Mouse (Mus musculus): ENCODE data around the gene B4galnt2. TPM values are rescaled to one million over a fixed set of nuclear protein-coding genes. Genes with fewer than 3 reads are reported as not detected.
"Not testable (repeated sequence)": the region's sequence is repeated elsewhere in the genome, so short reads cannot be mapped to it uniquely, and the experiment has no call there.

The B4galnt2 gene
- polyA plus RNA-seq, 1 experiment from 2014 or later = not detected

- Histone ChIP-seq H3K4me2 (ENCODE audit: low read length) (no peak overlapping the region), H3K9ac (replicated peaks; ENCODE audit: low read depth, low read length) (no peak overlapping the region), H3K36me3 (ENCODE audit: control insufficient read depth, insufficient read depth) (no peaks in the 10 kb centered on the region), H3K4me1 (replicated peaks; ENCODE audit: control insufficient read depth, insufficient read depth, low read length) (peaks cover 16% of the 10 kb centered on the region), H3K27me3 (replicated peaks; ENCODE audit: control insufficient read depth, insufficient read depth, low read length) (peaks cover 43% of the 10 kb centered on the region), H3K4me3 (replicated peaks; ENCODE audit: low read length) (no peak overlapping the region), H3K27ac (ENCODE audit: low read length) (no peak overlapping the region), H3K9me3 (ENCODE audit: control insufficient read depth, low read length) (no peaks in the 10 kb centered on the region)
- no peak for ATAC-seq
- WGBS = 18% methylated on average over 7 of the region's 7 CpGs
These were observed 3.1 kb downstream of the B4galnt2 start for GRCm38 (mm10) chr11:95911579-95911978.

GRCm38 (mm10) chr11:95907805-95908524, 6.7 kb downstream of the B4galnt2 start:
- Histone ChIP-seq H3K27me3 (replicated peaks; ENCODE audit: control insufficient read depth, insufficient read depth, low read length) (peaks cover 20% of the 10 kb centered on the region), H3K4me2 (ENCODE audit: low read length) (no peak overlapping the region), H3K9ac (replicated peaks; ENCODE audit: low read depth, low read length) (no peak overlapping the region), H3K4me1 (replicated peaks; ENCODE audit: control insufficient read depth, insufficient read depth, low read length) (no peaks in the 10 kb centered on the region), H3K27ac (ENCODE audit: low read length) (no peak overlapping the region), H3K36me3 (ENCODE audit: control insufficient read depth, insufficient read depth) (no peaks in the 10 kb centered on the region), H3K4me3 (replicated peaks; ENCODE audit: low read length) (no peak overlapping the region), H3K9me3 (ENCODE audit: control insufficient read depth, low read length) (no peaks in the 10 kb centered on the region)
- WGBS = 85% methylated on average over 5 of the region's 5 CpGs
- ATAC-seq = no peak

GRCm38 (mm10) chr11:95904290-95904689, 10.4 kb downstream of the B4galnt2 start:
- Histone ChIP-seq H3K27ac (ENCODE audit: low read length) (no peak overlapping the region), H3K27me3 (replicated peaks; ENCODE audit: control insufficient read depth, insufficient read depth, low read length) (no peaks in the 10 kb centered on the region), H3K9ac (replicated peaks; ENCODE audit: low read depth, low read length) (no peak overlapping the region), H3K4me2 (ENCODE audit: low read length) (no peak overlapping the region), H3K9me3 (ENCODE audit: control insufficient read depth, low read length) (no peaks in the 10 kb centered on the region), H3K4me1 (replicated peaks; ENCODE audit: control insufficient read depth, insufficient read depth, low read length) (no peaks in the 10 kb centered on the region), H3K4me3 (replicated peaks; ENCODE audit: low read length) (no peak overlapping the region), H3K36me3 (ENCODE audit: control insufficient read depth, insufficient read depth) (no peaks in the 10 kb centered on the region)
- 67% methylated on average over 2 of the region's 2 CpGs for WGBS
- no peak for ATAC-seq

GRCm38 (mm10) chr11:95896446-95897179, 18.1 kb downstream of the B4galnt2 start:
- no peak for ATAC-seq
- Histone ChIP-seq H3K4me1 (replicated peaks; ENCODE audit: control insufficient read depth, insufficient read depth, low read length) (no peaks in the 10 kb centered on the region), H3K36me3 (ENCODE audit: control insufficient read depth, insufficient read depth) (no peaks in the 10 kb centered on the region), H3K4me2 (ENCODE audit: low read length) (no peak overlapping the region), H3K27ac (ENCODE audit: low read length) (no peak overlapping the region), H3K4me3 (replicated peaks; ENCODE audit: low read length) (no peak overlapping the region), H3K9ac (replicated peaks; ENCODE audit: low read depth, low read length) (no peak overlapping the region), H3K9me3 (ENCODE audit: control insufficient read depth, low read length) (no peaks in the 10 kb centered on the region), H3K27me3 (replicated peaks; ENCODE audit: control insufficient read depth, insufficient read depth, low read length) (no peaks in the 10 kb centered on the region)
- 85% methylated on average over 14 of the region's 14 CpGs for WGBS

GRCm38 (mm10) chr11:95890462-95891051, 24.1 kb downstream of the B4galnt2 start:
- Histone ChIP-seq H3K9ac (replicated peaks; ENCODE audit: low read depth, low read length) (no peak overlapping the region), H3K4me1 (replicated peaks; ENCODE audit: control insufficient read depth, insufficient read depth, low read length) (no peaks in the 10 kb centered on the region), H3K4me3 (replicated peaks; ENCODE audit: low read length) (no peak overlapping the region), H3K4me2 (ENCODE audit: low read length) (no peak overlapping the region), H3K9me3 (ENCODE audit: control insufficient read depth, low read length) (no peaks in the 10 kb centered on the region), H3K27ac (ENCODE audit: low read length) (no peak overlapping the region), H3K27me3 (replicated peaks; ENCODE audit: control insufficient read depth, insufficient read depth, low read length) (no peaks in the 10 kb centered on the region), H3K36me3 (ENCODE audit: control insufficient read depth, insufficient read depth) (no peaks in the 10 kb centered on the region)
- no peak for ATAC-seq
- 68% methylated on average over 2 of the region's 2 CpGs for WGBS

- not testable (repeated sequence) for H3K4me1 ChIP-seq (replicated peaks; ENCODE audit: control insufficient read depth, insufficient read depth, low read length); H3K36me3 ChIP-seq (ENCODE audit: control insufficient read depth, insufficient read depth); H3K4me3 ChIP-seq (replicated peaks; ENCODE audit: low read length); H3K27me3 ChIP-seq (replicated peaks; ENCODE audit: control insufficient read depth, insufficient read depth, low read length); H3K9ac ChIP-seq (replicated peaks; ENCODE audit: low read depth, low read length); H3K27ac ChIP-seq (ENCODE audit: low read length); H3K9me3 ChIP-seq (ENCODE audit: control insufficient read depth, low read length); H3K4me2 ChIP-seq (ENCODE audit: low read length); ATAC-seq
- 83% methylated on average over 2 of the region's 2 CpGs for WGBS
These were observed 34.8 kb downstream of the B4galnt2 start for GRCm38 (mm10) chr11:95879861-95880260.

GRCm38 (mm10) chr11:95876296-95876695, 38.4 kb downstream of the B4galnt2 start:
- Histone ChIP-seq H3K9ac (replicated peaks; ENCODE audit: low read depth, low read length) (no peak overlapping the region), H3K27ac (ENCODE audit: low read length) (no peak overlapping the region), H3K36me3 (ENCODE audit: control insufficient read depth, insufficient read depth) (no peaks in the 10 kb centered on the region), H3K27me3 (replicated peaks; ENCODE audit: control insufficient read depth, insufficient read depth, low read length) (no peaks in the 10 kb centered on the region), H3K9me3 (ENCODE audit: control insufficient read depth, low read length) (no peaks in the 10 kb centered on the region), H3K4me3 (replicated peaks; ENCODE audit: low read length) (no peak overlapping the region), H3K4me1 (replicated peaks; ENCODE audit: control insufficient read depth, insufficient read depth, low read length) (no peaks in the 10 kb centered on the region), H3K4me2 (ENCODE audit: low read length) (no peak overlapping the region)
- WGBS = 25% methylated on average over 7 of the region's 7 CpGs
- ATAC-seq = no peak

GRCm38 (mm10) chr11:95875804-95876203, 38.9 kb downstream of the B4galnt2 start:
- 26% methylated on average over 9 of the region's 9 CpGs for WGBS
- Histone ChIP-seq H3K27ac (ENCODE audit: low read length) (no peak overlapping the region), H3K36me3 (ENCODE audit: control insufficient read depth, insufficient read depth) (no peaks in the 10 kb centered on the region), H3K4me1 (replicated peaks; ENCODE audit: control insufficient read depth, insufficient read depth, low read length) (no peaks in the 10 kb centered on the region), H3K4me2 (ENCODE audit: low read length) (no peak overlapping the region), H3K9me3 (ENCODE audit: control insufficient read depth, low read length) (no peaks in the 10 kb centered on the region), H3K9ac (replicated peaks; ENCODE audit: low read depth, low read length) (no peak overlapping the region), H3K4me3 (replicated peaks; ENCODE audit: low read length) (no peak overlapping the region), H3K27me3 (replicated peaks; ENCODE audit: control insufficient read depth, insufficient read depth, low read length) (no peaks in the 10 kb centered on the region)
- no peak for ATAC-seq

- ATAC-seq = no peak
These were observed 44.7 kb downstream of the B4galnt2 start for GRCm38 (mm10) chr11:95869918-95870470.

More at GRCm38 (mm10) chr11:95869918-95870470, 44.7 kb downstream of the B4galnt2 start:
- no peak overlapping the region for H3K27ac ChIP-seq (ENCODE audit: low read length)
- H3K27me3 ChIP-seq (replicated peaks; ENCODE audit: control insufficient read depth, insufficient read depth, low read length) = no peaks in the 10 kb centered on the region
- WGBS = 72% methylated on average over 6 of the region's 6 CpGs
- H3K9me3 ChIP-seq (ENCODE audit: control insufficient read depth, low read length) = no peaks in the 10 kb centered on the region
- H3K4me2 ChIP-seq (ENCODE audit: low read length) = no peak overlapping the region
- H3K9ac ChIP-seq (replicated peaks; ENCODE audit: low read depth, low read length) = no peak overlapping the region
- H3K4me3 ChIP-seq (replicated peaks; ENCODE audit: low read length) = no peak overlapping the region
- no peaks in the 10 kb centered on the region for H3K36me3 ChIP-seq (ENCODE audit: control insufficient read depth, insufficient read depth)
- no peaks in the 10 kb centered on the region for H3K4me1 ChIP-seq (replicated peaks; ENCODE audit: control insufficient read depth, insufficient read depth, low read length)
